Mouse (Mus musculus) ES-Bruce4 (cell line): Measurements from ENCODE around the gene Gm12355. TPM values are rescaled to one million over a fixed set of nuclear protein-coding genes. Genes with fewer than 3 reads are reported as not detected.
"Not testable (repeated sequence)": the region's sequence is repeated elsewhere in the genome, so short reads cannot be mapped to it uniquely, and the experiment has no call there.

Experiments used
- H3K27ac ChIP-seq: 2 replicates; pipeline ENCODE4 v1.5.1; 2012; ENCODE audit warnings: low read length, inconsistent platforms; ENCODE audit not compliant: insufficient read depth
- H3K27me3 ChIP-seq: 2 replicates; pipeline ENCODE4 v1.6.1; 2012; ENCODE audit warnings: mild to moderate bottlenecking, low read length, inconsistent platforms; ENCODE audit not compliant: control insufficient read depth, poor library complexity, insufficient read depth, severe bottlenecking
- H3K36me3 ChIP-seq: 2 replicates; pipeline ENCODE4 v1.6.1; 2012; ENCODE audit warnings: inconsistent platforms, mild to moderate bottlenecking, low read length, moderate library complexity; ENCODE audit not compliant: control insufficient read depth, poor library complexity, insufficient read depth, severe bottlenecking
- H3K4me1 ChIP-seq: one replicate; pipeline ENCODE4 v1.8.1; 2011; ENCODE audit warnings: low read length; ENCODE audit not compliant: control insufficient read depth, insufficient read depth
- H3K4me3 ChIP-seq: 2 replicates; pipeline ENCODE4 v1.5.1; 2011; ENCODE audit warnings: low read depth, mild to moderate bottlenecking, low read length
- H3K9ac ChIP-seq: 2 replicates; pipeline ENCODE4 v1.6.1; 2012; ENCODE audit warnings: low read depth, mild to moderate bottlenecking, inconsistent platforms; ENCODE audit not compliant: poor library complexity, severe bottlenecking
- H3K9me3 ChIP-seq: replicated peaks from 2 replicates; pipeline ENCODE4 v1.6.1; 2012; ENCODE audit warnings: mild to moderate bottlenecking, low read length, inconsistent platforms; ENCODE audit not compliant: control insufficient read depth, poor library complexity, insufficient read depth, severe bottlenecking
- CTCF ChIP-seq: IDR thresholded peaks from one replicate; pipeline ENCODE4 v1.8.1; 2011; ENCODE audit warnings: low read depth, low read length
- EP300 ChIP-seq: IDR thresholded peaks from 2 replicates; pipeline ENCODE4 v1.6.1; 2011; ENCODE audit warnings: low read depth, low read length; ENCODE audit not compliant: insufficient read depth
- POLR2A ChIP-seq: IDR thresholded peaks from one replicate; pipeline ENCODE4 v1.8.1; 2011; ENCODE audit warnings: low read length; ENCODE audit not compliant: insufficient read depth
- polyA plus RNA-seq: library from polyadenylated mRNA; stranded (reverse); fragments of >200 nt; gene quantifications from 2 replicates; pipeline ENCODE4 v1.2.4, GENCODE M21; 2011; ENCODE audit warnings: low read depth; ENCODE audit not compliant: missing spikeins, insufficient read depth, insufficient read length

Gene Gm12355
- polyA plus RNA-seq, 1 experiment = 53.5 TPM

GRCm38 (mm10) chr11:98640091-98640490 lies 14.6 kb upstream of the Gm12355 start:
- Histone ChIP-seq H3K4me1 (peaks cover 2% of the 10 kb centered on the region), H3K9ac (no peak overlapping the region), H3K36me3 (no peaks in the 10 kb centered on the region), H3K27ac (no peak overlapping the region), H3K4me3 (no peak overlapping the region), H3K27me3 (no peaks in the 10 kb centered on the region), H3K9me3 (peaks cover 5% of the 10 kb centered on the region; the same call in 1 of the 2 replicates)
- no peak for TF ChIP-seq POLR2A
- TF ChIP-seq CTCF = no peak
- no peak for TF ChIP-seq EP300

- no peak overlapping the region for H3K4me3 ChIP-seq
- TF ChIP-seq EP300 (no peak), POLR2A (no peak), CTCF (no peak)
- no peaks in the 10 kb centered on the region for H3K27me3 ChIP-seq
- no peaks in the 10 kb centered on the region for H3K36me3 ChIP-seq
- no peak overlapping the region for H3K9ac ChIP-seq
- H3K9me3 ChIP-seq = no peaks in the 10 kb centered on the region; the same call in 1 of the 2 replicates
- H3K4me1 ChIP-seq = peaks cover 2% of the 10 kb centered on the region
- no peak overlapping the region for H3K27ac ChIP-seq
Observed at GRCm38 (mm10) chr11:98637501-98637900, 12.0 kb upstream of the Gm12355 start.

- peak; percentile 41 for TF ChIP-seq CTCF
- H3K4me3 ChIP-seq, H3K36me3 ChIP-seq, H3K9ac ChIP-seq, H3K27me3 ChIP-seq, H3K4me1 ChIP-seq, H3K9me3 ChIP-seq, H3K27ac ChIP-seq: not testable (repeated sequence)
Observed at GRCm38 (mm10) chr11:98635312-98635970, 10.0 kb upstream of the Gm12355 start.

GRCm38 (mm10) chr11:98630646-98631045 lies 5.2 kb upstream of the Gm12355 start:
- Histone ChIP-seq H3K9ac (no peak overlapping the region), H3K4me3 (no peak overlapping the region), H3K27ac (no peak overlapping the region), H3K9me3 (no peaks in the 10 kb centered on the region), H3K36me3 (no peaks in the 10 kb centered on the region), H3K27me3 (no peaks in the 10 kb centered on the region), H3K4me1 (peaks cover 2% of the 10 kb centered on the region)
- TF ChIP-seq EP300 (no peak), POLR2A (no peak)

DNA sequence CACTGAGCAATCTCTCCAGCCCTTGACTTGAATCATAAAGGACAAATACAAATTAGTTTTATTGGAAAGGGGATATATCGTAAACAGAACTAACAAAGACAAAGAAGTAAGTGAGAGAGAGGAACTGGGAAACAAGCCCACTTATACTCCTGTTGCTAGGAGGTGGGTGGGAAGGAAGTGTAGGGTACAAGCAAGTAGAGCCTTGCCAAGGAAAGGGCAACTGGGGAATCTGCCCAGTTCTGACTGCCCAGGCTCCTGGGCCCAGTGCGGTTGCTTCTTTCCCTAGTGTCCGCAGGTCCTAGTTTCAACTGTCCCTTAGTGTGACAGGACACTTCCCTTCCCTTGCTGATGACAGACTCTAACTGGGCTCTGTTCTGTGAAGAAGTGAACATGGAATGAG lies 3.2 kb upstream of the Gm12355 start:
- TF ChIP-seq CTCF = no peak
- TF ChIP-seq EP300 = no peak
- no peak for TF ChIP-seq POLR2A
- Histone ChIP-seq H3K9me3 (0 out of 2 replicates have a peak, but pooled peaks cover 3% of the 10 kb centered on the region), H3K27ac (no peak overlapping the region), H3K9ac (no peak overlapping the region), H3K4me1 (no peaks in the 10 kb centered on the region), H3K4me3 (no peak overlapping the region), H3K36me3 (no peaks in the 10 kb centered on the region), H3K27me3 (no peaks in the 10 kb centered on the region)

- peaks cover 20% of the 10 kb centered on the region for H3K9me3 ChIP-seq
- H3K27me3 ChIP-seq, H3K9ac ChIP-seq, H3K4me1 ChIP-seq, H3K36me3 ChIP-seq, H3K4me3 ChIP-seq, H3K27ac ChIP-seq: not testable (repeated sequence)
Observed at GRCm38 (mm10) chr11:98624381-98624780, 1.1 kb downstream of the Gm12355 start.

DNA sequence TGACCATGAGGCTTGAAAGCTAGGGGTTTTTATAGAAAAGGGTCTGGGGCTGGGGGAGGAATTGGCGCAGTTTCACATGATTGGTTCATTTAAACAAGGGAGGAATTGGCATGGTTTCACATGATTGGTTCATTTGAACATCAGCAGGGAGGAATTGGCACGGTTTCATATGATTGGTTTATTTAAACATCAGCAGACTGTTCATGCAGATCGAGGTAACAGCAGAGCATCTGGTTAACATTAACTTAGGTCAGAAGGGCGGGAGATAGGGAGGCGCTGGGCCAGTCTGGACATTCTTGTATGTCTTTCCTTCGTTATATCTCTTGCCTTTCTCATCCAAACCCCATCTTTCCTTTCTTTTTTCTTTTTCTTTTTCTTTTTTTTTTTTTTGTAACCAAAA lies 1.5 kb downstream of the Gm12355 start:
- H3K9me3 ChIP-seq = peaks cover 20% of the 10 kb centered on the region
- not testable (repeated sequence) for H3K36me3 ChIP-seq, H3K27ac ChIP-seq, H3K9ac ChIP-seq, H3K4me3 ChIP-seq, H3K4me1 ChIP-seq, H3K27me3 ChIP-seq
